Mouse (Mus musculus) small intestine, adult 2 months (tissue): ENCODE measurements around the gene Hmg20b. TPM values are rescaled to one million over a fixed set of nuclear protein-coding genes. Genes with fewer than 3 reads are reported as not detected.

Source experiments
- H3K27ac ChIP-seq: fragments of 200-500 bp; 2 replicates; pipeline ENCODE4 v1.5.1; 2012; ENCODE audit warnings: low read depth, low read length, control low read depth, inconsistent platforms; ENCODE audit not compliant: insufficient read depth
- H3K27me3 ChIP-seq: fragments of 200-500 bp; 2 replicates; pipeline ENCODE4 v1.6.1; 2012; ENCODE audit warnings: mild to moderate bottlenecking, moderate library complexity, low read length, inconsistent platforms; ENCODE audit not compliant: control insufficient read depth, insufficient read depth
- H3K36me3 ChIP-seq: fragments of 200-500 bp; 2 replicates; pipeline ENCODE4 v1.6.1; 2012; ENCODE audit warnings: mild to moderate bottlenecking, low read length, control low read depth, inconsistent platforms; ENCODE audit not compliant: control insufficient read depth, insufficient read depth
- H3K4me1 ChIP-seq: fragments of 200-500 bp; 2 replicates; pipeline ENCODE4 v1.6.1; 2012; ENCODE audit warnings: low read length, inconsistent platforms, mixed read lengths; ENCODE audit not compliant: control insufficient read depth, insufficient read depth, insufficient read length
- H3K4me3 ChIP-seq: fragments of 200-500 bp; 2 replicates; pipeline ENCODE4 v1.5.1; 2012; ENCODE audit warnings: low read depth, mild to moderate bottlenecking, control low read depth, inconsistent platforms, low read length, moderate library complexity
- CTCF ChIP-seq: fragments of 200-500 bp; IDR thresholded peaks from 2 replicates; pipeline ENCODE4 v1.5.1; 2012; ENCODE audit warnings: low read depth, mild to moderate bottlenecking, control low read depth, inconsistent platforms, low read length, moderate library complexity, mixed read lengths; ENCODE audit not compliant: insufficient replicate concordance, insufficient read length; ENCODE audit errors: extremely low read depth
- POLR2A ChIP-seq: fragments of 200-500 bp; IDR thresholded peaks from 2 replicates; pipeline ENCODE4 v1.6.1; 2012; ENCODE audit warnings: low read depth, mild to moderate bottlenecking, control low read depth, inconsistent platforms, low read length, moderate library complexity
- WGBS: fragments of 180-500 bp; shearing (Covaris S2); methylation state at CpG from one replicate; pipeline ENCODE4 v1.1.7; 2018; 5-methylcytosine and 5-hydroxymethylcytosine counted together
- polyA plus RNA-seq: library from polyadenylated mRNA; depleted of rRNA; stranded (reverse); fragments of >200 nt; gene quantifications from 2 replicates; pipeline ENCODE4 v1.2.3, GENCODE M21; 2012

The Hmg20b gene
- polyA plus RNA-seq, 1 experiment: 196 TPM

DNA sequence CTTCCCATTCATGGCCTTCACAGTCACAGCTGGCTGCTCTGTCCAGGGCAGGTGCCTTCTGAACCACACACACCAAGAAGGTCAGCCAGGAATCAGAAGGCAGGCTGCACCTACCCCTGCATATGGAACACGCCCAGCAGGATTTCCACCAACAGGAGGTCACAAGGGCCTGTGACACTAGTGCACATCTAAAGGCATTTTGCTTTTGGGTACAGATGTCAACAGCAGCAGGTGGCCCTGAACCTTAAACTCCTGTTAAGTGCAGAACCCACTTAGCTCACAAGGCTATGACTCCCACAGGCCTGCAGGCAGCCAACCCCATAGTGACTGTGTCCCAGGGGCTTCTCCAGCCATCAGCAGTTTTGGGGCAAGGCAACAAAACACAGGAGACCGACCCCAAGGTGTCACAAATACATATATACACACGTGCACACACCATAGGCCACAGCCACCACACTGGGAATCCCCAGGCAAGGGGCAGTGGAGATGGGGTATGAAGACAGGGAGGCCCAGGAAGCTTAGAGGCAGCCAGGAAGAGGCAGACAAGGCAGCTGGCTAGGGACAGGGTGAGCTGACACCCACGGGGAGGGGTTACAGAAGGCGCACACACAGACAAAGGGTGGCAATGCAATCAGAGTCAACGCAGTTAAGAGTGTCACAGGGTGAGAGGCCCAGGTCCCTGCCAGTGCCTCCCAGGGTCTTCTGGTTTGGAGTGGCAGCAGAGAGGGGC is 16.4 kb upstream of the Hmg20b start:
- Histone ChIP-seq H3K27me3 (no peaks in the 10 kb centered on the region), H3K36me3 (peaks cover 47% of the 10 kb centered on the region), H3K4me3 (no peak overlapping the region), H3K27ac (peak overlapping the region; percentile 55), H3K4me1 (peaks cover 47% of the 10 kb centered on the region)
- TF ChIP-seq POLR2A (no peak), CTCF (no peak)
- WGBS: 64% methylated on average over 6 of the region's 6 CpGs

DNA sequence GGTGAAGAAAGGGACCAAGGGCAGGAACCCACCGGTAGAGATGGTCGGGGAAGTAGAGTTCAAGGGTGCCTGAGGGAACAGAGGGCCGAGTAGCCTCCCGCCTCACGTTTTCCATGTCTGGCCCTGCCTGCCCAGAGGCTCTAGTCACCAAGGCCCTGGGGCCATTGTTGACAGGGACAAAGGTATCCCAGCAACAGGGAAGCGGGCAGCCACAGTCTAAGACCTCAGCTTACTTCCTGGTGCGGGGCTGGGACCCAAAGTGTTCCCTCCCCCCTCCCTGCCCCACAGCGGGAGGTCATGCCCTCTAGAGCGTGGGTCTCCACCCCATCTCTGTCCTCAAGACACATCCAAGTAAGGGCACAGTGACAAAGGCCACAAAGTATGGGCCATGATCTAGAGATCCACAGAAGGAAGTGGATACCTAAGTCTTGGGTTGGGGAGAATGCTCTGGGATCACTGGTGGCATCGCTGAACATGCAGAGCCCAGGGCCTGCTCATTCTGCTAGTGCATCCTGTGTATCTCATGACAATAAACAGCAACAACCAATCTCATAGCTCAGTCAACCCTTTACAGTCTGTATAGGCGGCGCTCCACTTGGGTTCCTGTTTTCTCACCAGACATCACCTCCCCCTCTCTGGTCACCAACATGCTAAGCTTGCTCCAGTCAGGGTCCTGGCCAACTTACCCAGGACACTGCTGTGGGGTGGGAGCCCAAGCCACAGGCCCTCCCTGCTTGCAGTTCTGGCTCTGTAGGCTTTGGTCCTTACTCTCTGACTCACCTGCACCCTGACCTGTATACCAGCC is 15.6 kb upstream of the Hmg20b start, which contains the start of gene 4930404N11Rik:
Gene 4930404N11Rik (minus strand): TSS at position 145 of the 805 bp plus-strand sequence.
- 40% methylated on average over 12 of the region's 12 CpGs for WGBS

DNA sequence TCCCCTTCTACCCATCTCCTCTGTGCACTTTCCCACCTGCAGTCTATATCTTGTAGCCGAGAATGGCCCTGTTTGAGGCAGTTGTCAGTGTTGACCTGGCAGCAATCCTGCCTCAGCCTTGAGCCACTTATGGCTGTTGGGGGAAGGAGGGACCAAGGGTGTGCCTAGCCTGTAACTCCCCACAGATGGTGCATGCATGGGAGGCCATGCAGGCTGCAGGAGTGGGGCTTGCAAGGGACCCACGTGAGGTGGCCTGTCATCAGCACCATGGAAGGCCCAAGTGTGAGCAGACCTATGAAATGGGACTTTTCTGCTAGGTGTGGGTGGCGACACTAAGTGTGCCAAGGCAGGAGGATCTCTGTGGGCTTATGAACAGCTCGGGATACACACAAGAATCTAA is 14.8 kb upstream of the Hmg20b start:
- peak overlapping the region; percentile 89 for H3K27ac ChIP-seq

More for the DNA sequence above, 15.6 kb upstream of the Hmg20b start, which contains the start of gene 4930404N11Rik:
- Histone ChIP-seq H3K4me1 (peaks cover 47% of the 10 kb centered on the region), H3K36me3 (peaks cover 42% of the 10 kb centered on the region), H3K4me3 (peak within 1 kb of the TSS; percentile 34), H3K27me3 (no peaks in the 10 kb centered on the region), H3K27ac (peak within 1 kb of the TSS; percentile 89)
- TF ChIP-seq POLR2A: no peak
- TF ChIP-seq CTCF: no peak

DNA sequence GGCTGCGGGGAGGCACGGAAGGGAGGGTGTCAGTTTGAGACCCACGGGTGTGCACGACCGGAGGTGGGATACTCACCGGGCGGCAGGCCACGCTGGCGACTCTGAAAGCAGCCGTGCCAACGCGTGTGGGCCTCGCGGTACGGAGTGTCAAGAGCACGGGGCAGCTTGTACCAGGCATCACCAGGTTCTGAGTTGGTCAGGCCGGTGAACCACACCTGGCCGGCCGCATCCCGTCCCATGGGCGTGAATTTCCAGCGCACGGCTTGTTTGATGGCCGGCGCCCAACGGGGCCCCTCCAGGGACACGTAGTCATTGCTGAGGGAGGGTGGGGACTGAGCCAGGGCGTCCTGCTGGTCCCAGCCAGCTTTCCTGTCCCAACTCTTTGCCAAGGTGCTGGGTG is 14.4 kb upstream of the Hmg20b start:
- Histone ChIP-seq H3K36me3 (peaks cover 31% of the 10 kb centered on the region), H3K27me3 (no peaks in the 10 kb centered on the region), H3K4me1 (peaks cover 49% of the 10 kb centered on the region), H3K4me3 (peak overlapping the region; percentile 34), H3K27ac (no peak overlapping the region)
- TF ChIP-seq POLR2A (no peak), CTCF (no peak)
- 19% methylated on average over 28 of the region's 28 CpGs for WGBS

More for the DNA sequence above, 14.8 kb upstream of the Hmg20b start:
- TF ChIP-seq POLR2A (no peak), CTCF (no peak)
- WGBS: 46% methylated on average over 4 of the region's 4 CpGs
- H3K4me3 ChIP-seq: no peak overlapping the region
- H3K4me1 ChIP-seq: peaks cover 47% of the 10 kb centered on the region
- no peaks in the 10 kb centered on the region for H3K27me3 ChIP-seq
- peaks cover 35% of the 10 kb centered on the region for H3K36me3 ChIP-seq

DNA sequence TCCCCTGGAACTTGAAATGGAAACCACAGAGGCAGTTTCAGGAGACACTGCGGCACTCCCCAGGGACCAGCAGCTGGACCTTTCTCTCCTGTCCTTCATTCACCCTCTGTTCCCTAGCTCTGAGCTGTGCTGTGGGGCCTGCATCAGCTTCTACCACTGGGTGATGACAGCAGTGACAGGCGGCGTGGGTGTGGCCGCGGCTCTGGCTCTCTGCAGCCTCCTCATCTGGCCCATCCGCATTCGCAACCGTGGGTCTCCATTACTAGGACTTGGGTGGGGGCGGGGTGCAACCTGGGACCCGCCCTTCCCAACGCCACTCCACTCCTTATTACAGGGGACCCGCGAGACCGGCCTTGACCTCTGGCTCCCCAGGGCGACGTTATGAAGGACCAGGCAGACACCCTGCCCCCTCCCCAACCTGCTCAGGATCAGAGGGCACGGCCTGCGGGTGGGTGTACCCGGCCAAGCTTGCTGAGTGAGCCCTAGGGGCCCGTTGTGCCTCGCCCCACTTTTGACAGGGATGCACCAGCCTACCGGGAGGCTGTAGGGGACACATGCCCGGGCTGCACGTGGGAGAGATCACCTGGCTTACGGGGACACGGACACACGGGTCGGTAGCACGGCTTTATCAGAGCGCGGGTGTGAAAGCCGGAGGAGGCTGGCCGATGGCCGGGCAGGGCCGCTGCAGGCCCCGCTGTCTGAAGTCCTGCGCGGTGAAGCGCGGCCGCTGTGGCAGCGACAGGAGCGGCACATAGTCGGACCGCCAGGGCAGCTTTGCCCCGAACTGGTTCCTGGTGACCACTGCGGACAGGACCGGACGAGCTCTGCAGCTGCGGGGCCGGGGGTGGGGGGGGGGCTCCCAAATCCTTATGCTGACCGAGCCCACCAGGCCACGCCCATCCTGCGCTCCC is 13.4 kb upstream of the Hmg20b start:
- TF ChIP-seq POLR2A: no peak
- TF ChIP-seq CTCF: no peak
- 39% methylated on average over 54 of the region's 54 CpGs for WGBS
- Histone ChIP-seq H3K4me3 (peak overlapping the region; percentile 25), H3K36me3 (peaks cover 22% of the 10 kb centered on the region), H3K4me1 (peaks cover 53% of the 10 kb centered on the region), H3K27ac (no peak overlapping the region), H3K27me3 (no peaks in the 10 kb centered on the region)

DNA sequence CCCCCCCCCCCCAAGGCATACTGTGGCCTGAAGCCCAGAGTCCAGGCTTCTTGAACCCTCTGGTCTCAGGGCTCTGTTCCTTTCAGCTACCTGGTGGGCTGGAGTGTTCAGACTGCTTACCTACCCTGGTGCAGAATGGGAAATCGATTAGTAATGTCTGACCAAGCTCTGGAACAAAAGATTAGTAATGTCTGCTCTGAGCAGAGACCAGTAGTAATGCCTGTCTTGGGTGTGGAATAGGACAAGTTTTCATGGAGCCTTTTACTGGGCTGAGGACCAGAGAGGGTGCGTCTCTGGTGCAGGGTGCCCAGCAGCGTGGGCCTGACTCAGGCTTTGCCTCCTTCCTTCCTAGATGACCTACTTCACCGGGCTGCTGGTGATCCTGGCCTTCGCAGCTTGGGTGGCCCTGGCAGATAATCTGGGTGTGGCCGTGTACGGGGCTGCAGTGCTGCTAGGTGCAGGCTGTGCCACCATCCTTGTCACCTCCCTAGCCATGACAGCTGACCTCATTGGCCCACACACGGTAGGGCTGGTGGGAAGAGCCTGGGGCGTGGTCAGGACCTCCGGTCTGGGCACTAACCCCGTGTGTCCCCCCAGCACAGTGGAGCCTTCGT is 12.2 kb upstream of the Hmg20b start:
- no peak for TF ChIP-seq CTCF
- no peak for TF ChIP-seq POLR2A
- Histone ChIP-seq H3K4me3 (peak overlapping the region; percentile 9; the same call in 1 of the 2 replicates), H3K27ac (no peak overlapping the region), H3K4me1 (peaks cover 61% of the 10 kb centered on the region), H3K27me3 (no peaks in the 10 kb centered on the region), H3K36me3 (peaks cover 10% of the 10 kb centered on the region)
- WGBS: 62% methylated on average over 12 of the region's 12 CpGs
